10 mouse cellular contexts compared by ENCODE assay signal in genomic region chr12:84178052-84178451, GRCm38 (mm10). TPM values are rescaled to one million over a fixed set of nuclear protein-coding genes. Genes with fewer than 3 reads are reported as not detected.
DNase-seq lines count a peak whose midpoint lies in the region; ATAC-seq lines count a peak whose summit lies in the region.
"Had no signal": no experiment of that assay in that cellular context is flagged by ENCODE, and none has a peak within 500 bp of the region (broad histone marks: within the 10 kb centered on the region; RNA-seq: fewer than 3 reads in every experiment).

No protein-coding gene starts in this region.

- H3K9ac ChIP-seq in heart, embryonic 13.5 days, result peak overlapping the region; percentile 65; the same call in 1 of the 2 replicates
- H3K9ac ChIP-seq in liver, embryonic 13.5 days, result peak overlapping the region; percentile 80
- no peak overlapping the region for H3K9ac ChIP-seq in forebrain, embryonic 14.5 days (ENCODE audit: low read length)
- H3K9ac ChIP-seq: embryonic facial prominence, embryonic 12.5 days; neural tube, embryonic 15.5 days had no signal

- 66% methylated on average over 1 of the region's 1 CpGs for WGBS in heart, embryonic 13.5 days
- 28% methylated on average over 1 of the region's 1 CpGs for WGBS in liver, embryonic 13.5 days (ENCODE audit: insufficient replicate concordance)
- 60% methylated on average over 1 of the region's 1 CpGs for WGBS in forebrain, embryonic 14.5 days

- peak overlapping the region; percentile 93 for H3K27ac ChIP-seq in heart, embryonic 13.5 days (replicated peaks)
- peak overlapping the region; percentile 99 for H3K27ac ChIP-seq in liver, embryonic 13.5 days
- H3K27ac ChIP-seq in forebrain, embryonic 14.5 days (ENCODE audit: low read depth, low read length), result no peak overlapping the region

- no peaks in the 10 kb centered on the region for H3K9me3 ChIP-seq in heart, embryonic 13.5 days
- H3K9me3 ChIP-seq in liver, embryonic 13.5 days (replicated peaks), result no peaks in the 10 kb centered on the region
- H3K9me3 ChIP-seq in forebrain, embryonic 14.5 days (replicated peaks; ENCODE audit: control insufficient read depth, low read length), result no peaks in the 10 kb centered on the region
- H3K9me3 ChIP-seq: embryonic facial prominence, embryonic 12.5 days; neural tube, embryonic 15.5 days had no signal

- H3K27me3 ChIP-seq in heart, embryonic 13.5 days (replicated peaks), result no peaks in the 10 kb centered on the region
- H3K27me3 ChIP-seq in liver, embryonic 13.5 days, result no peaks in the 10 kb centered on the region
- H3K27me3 ChIP-seq in forebrain, embryonic 14.5 days (replicated peaks; ENCODE audit: control insufficient read depth, insufficient read depth, low read length), result no peaks in the 10 kb centered on the region
- H3K27me3 ChIP-seq: embryonic facial prominence, embryonic 12.5 days; neural tube, embryonic 15.5 days had no signal

- intact Hi-C loops in heart, postnatal 36 days (cut with DNase I), result no loop called here

- no peak for DNase-seq in heart, postnatal 36 days
- peak; percentile 37 for DNase-seq in 3T3-L1 (ENCODE audit: low read depth, low spot score)
- peak; percentile 44 for DNase-seq in A20 (ENCODE audit: low read depth, low spot score)
- DNase-seq in liver, embryonic 13.5 days, result no peak
- DNase-seq in thymus, postnatal 4 days, result no peak
- no peak for DNase-seq in forebrain, embryonic 14.5 days (ENCODE audit: low spot score)
- DNase-seq: kidney, adult 9 months had no signal

- peaks cover 11% of the 10 kb centered on the region for H3K36me3 ChIP-seq in heart, embryonic 13.5 days
- peaks cover 20% of the 10 kb centered on the region for H3K36me3 ChIP-seq in liver, embryonic 13.5 days
- peaks cover 9% of the 10 kb centered on the region for H3K36me3 ChIP-seq in forebrain, embryonic 14.5 days (ENCODE audit: control insufficient read depth, insufficient read depth, low read length)

- no peak for ATAC-seq in heart, embryonic 13.5 days (ENCODE audit: extremely low read depth, insufficient number of reproducible peaks, low FRiP score, low TSS enrichment)
- ATAC-seq in liver, embryonic 13.5 days (ENCODE audit: low read depth), result no peak
- ATAC-seq in forebrain, embryonic 14.5 days, result no peak

- peaks cover 88% of the 10 kb centered on the region for H3K4me1 ChIP-seq in heart, embryonic 13.5 days
- H3K4me1 ChIP-seq in liver, embryonic 13.5 days (replicated peaks), result peaks cover 96% of the 10 kb centered on the region
- H3K4me1 ChIP-seq in forebrain, embryonic 14.5 days (ENCODE audit: control insufficient read depth, insufficient read depth, low read length), result peaks cover 54% of the 10 kb centered on the region

- no peak overlapping the region for H3K4me2 ChIP-seq in heart, embryonic 13.5 days
- H3K4me2 ChIP-seq in liver, embryonic 13.5 days, result peak overlapping the region; percentile 85
- H3K4me2 ChIP-seq in forebrain, embryonic 14.5 days (ENCODE audit: low read length), result no peak overlapping the region
- H3K4me2 ChIP-seq: neural tube, embryonic 15.5 days had no signal

- no peak overlapping the region for H3K4me3 ChIP-seq in heart, embryonic 13.5 days
- no peak overlapping the region for H3K4me3 ChIP-seq in liver, embryonic 13.5 days (replicated peaks)
- H3K4me3 ChIP-seq in forebrain, embryonic 14.5 days (ENCODE audit: low read depth, low read length), result no peak overlapping the region
- H3K4me3 ChIP-seq: embryonic facial prominence, embryonic 12.5 days; neural tube, embryonic 15.5 days had no signal

RNA-seq across cellular contexts. Expression of gene Pnma1, which starts 29.8 kb away (rescaled TPM):
- 0.48 and 0.65 TPM in 2 replicates for polyA plus RNA-seq in heart, embryonic 13.5 days (2015; fragmentation: Nextera tagmentation; extraction: Ambion mirVana)
- under 1 TPM; 0.11 to 0.22 TPM for total RNA-seq in heart, postnatal 36 days (2021)
- 0.14 TPM in 1 of 2 replicates, not detected in the other for polyA plus RNA-seq in liver, embryonic 13.5 days (2015; fragmentation: Nextera tagmentation; extraction: Ambion mirVana)
- 4.1 and 6.0 TPM in 2 replicates for polyA plus RNA-seq in forebrain, embryonic 14.5 days (2014; fragmentation: Nextera tagmentation; extraction: Ambion mirVana)

RNA-seq across cellular contexts. Expression of gene Elmsan1, which starts 40.6 kb away (rescaled TPM):
- 6.8 and 7.3 TPM in 2 replicates for polyA plus RNA-seq in heart, embryonic 13.5 days (2015; fragmentation: Nextera tagmentation; extraction: Ambion mirVana)
- 10 to 100 TPM; 15.6 to 15.9 TPM for total RNA-seq in heart, postnatal 36 days (2021)
- polyA plus RNA-seq in liver, embryonic 13.5 days (2015; fragmentation: Nextera tagmentation; extraction: Ambion mirVana), result 3.7 and 4.4 TPM in 2 replicates
- 3.2 and 3.4 TPM in 2 replicates for polyA plus RNA-seq in forebrain, embryonic 14.5 days (2014; fragmentation: Nextera tagmentation; extraction: Ambion mirVana)

Comparison
In these comparisons a context has a peak if more than half of its experiments do, and no peak if none do; other contexts are left out.
1. DNase-seq: peak in 3T3-L1 (single experiment) and A20 (single experiment); none in heart, postnatal 36 days (0 of 2), liver, embryonic 13.5 days (single experiment), thymus, postnatal 4 days (single experiment) and forebrain, embryonic 14.5 days (single experiment).